Mouse (Mus musculus) embryo, embryonic 10 days (tissue): ENCODE results near the gene Slfn5.
"Not testable (repeated sequence)": the region's sequence is repeated elsewhere in the genome, so short reads cannot be mapped to it uniquely, and the experiment has no call there.

Experiments
- DNase-seq: peaks from one replicate; pipeline ENCODE4 v3.0.0-alpha.2; 2015; ENCODE audit warnings: low spot score

Slfn5 gene

DNA sequence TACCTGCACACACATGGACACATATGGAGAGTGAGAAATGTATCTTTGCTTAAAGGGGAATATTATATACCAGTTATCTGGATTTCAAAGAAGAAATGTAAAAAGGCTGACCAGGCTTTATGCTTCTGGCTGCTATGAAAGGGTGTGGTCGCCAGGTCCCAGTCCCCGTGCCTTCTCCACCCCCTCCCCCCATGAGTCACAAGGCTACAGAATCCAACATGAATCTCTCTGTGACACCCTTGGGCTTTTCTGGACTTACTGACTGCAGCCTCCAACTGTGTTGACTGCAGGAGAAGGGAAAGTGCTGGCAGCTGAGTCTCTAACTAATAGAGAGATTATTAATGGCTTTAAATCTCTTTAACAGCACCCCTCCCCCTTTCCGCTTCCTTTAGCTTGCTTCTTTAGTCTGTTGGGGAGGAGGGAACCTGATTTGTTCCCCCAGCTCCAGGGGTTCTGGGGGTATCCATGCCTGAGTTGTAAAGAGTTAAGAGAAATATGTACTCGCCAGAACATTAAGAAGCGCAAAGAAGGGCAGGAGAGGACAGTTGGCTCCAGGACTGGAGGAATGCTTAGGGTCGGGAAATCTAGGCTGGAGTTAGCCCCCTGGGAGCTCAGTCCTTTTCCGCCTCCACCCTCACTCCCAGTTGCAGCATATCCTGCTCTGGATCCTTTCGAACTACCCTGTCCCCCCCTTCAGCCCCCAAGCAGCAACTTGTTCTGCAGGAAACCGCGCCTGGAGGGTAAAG, at the start of gene Slfn5:
Slfn5 (plus strand) TSS at position 614 of the 746 bp plus-strand sequence.
- no peak for DNase-seq

DNA sequence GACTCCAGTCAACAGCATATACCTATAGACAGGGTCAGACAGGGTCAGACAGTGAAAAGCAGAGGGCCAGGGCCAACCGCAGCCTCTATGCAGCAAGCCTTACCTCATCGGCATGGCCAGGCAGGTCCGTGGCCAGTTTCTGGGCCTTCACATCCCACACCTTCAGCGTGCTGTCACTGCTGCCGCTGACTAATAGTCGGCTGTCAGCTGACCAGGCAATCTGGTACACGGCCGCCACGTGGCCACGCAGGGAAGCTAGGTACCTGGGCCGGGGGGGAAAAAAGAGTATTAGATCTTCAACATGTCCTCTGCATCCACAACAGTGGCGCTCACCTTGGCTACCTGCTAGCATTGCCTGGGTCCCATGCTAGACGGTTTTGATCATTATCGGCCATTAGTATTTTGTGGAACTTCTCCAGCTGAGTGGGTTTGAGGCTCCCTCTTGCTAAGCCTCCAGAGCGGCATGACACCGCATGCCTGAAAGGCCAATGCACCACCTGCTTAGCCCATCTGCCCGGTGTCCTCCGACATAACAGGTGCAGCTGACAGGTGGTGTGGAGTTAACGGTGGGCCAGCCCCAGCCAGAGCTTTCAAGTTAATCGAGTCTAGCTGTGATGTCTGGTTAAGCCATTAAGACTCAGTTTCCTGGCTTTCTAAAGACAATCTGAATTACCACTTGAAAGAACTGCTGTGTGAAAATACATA, 49.4 kb upstream of the Slfn5 start:
- DNase-seq = no peak

DNA sequence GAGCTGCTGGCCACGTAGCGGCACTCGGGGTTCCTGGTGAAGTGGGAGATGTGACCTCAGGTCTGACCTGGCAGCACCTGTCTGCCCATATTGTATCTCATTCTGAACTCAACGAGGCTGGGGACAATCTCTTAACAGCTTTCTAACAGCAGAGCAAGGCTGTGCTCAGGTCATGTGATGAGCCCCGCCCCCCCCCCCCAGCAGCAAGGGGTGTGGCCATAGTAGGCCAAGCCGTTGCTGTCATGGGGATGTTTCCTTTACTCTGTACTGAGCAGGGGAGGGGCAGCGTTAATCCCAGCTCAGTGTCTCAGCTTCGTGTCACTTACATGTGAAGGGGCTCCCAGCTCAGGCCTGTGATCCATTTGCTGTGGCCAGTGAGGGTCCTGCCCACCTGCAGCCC, 46.2 kb upstream of the Slfn5 start:
- DNase-seq = no peak

DNA sequence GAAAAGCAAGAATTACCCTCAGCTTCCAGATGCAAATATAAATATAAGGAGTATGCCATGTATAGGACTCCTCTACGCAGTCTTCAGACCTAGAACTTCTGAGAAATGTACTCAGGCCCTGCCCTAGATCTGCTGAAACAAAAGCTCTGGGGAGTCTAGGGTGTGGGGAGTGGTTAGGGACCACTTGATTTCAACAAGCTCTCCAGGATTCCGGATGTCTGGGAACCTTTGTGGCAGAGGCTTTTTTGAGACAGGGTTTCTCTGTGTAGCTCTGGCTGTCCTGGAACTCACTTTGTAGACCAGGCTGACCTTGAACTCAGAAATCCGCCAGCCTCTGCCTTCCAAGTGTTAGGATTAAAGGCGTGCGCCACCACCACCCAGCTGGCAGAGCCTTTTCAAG, 45.3 kb upstream of the Slfn5 start:
- DNase-seq = no peak

DNA sequence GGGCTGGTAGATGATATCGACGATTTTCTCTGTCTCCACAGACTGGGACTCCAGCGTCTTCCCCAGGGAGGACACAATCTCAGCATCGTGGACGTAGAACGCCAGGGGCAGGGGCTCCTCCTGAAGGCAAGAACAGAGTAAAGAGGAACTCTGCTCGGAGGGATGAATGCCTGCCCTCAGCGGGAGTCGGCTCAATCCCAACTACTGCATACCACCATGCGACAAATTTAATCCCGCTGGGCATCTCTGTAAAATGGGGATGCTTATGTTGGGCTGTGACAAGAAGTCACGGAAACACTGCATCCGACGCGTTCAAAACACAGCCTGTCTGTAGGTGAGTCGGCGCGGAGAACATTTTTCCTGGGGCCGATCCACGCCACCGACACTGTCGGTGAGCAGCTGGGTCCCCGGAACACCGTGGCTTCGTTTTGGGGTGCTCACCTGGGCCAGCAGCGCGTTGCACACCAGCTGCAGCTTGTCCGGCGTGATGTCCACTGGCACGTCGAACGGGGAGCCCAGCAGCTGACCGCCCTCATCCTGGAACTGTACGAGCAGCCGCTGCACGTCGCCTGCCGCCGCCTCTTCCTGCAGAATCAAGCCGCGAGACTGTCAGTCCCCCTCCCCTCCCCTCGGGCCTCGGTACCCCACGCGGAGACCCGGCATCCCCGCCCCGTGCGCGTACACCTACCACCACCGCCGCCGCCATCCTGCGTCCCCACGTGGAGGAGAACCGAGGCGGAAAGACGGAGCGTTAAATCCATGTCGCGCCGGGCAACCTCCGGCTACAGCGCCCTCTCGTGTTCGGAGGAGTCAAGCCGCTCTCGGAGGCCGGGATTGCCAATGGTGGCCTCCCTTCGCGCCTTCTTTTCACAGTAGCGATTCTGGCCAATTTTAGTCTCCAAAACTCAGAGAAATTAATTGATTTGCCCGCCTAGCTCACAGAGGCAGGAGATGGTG, 43.2 kb upstream of the Slfn5 start, which contains the start of gene Nle1:
Nle1 (minus strand) TSS at position 761 of the 957 bp plus-strand sequence.
- peak; percentile 96 for DNase-seq

DNA sequence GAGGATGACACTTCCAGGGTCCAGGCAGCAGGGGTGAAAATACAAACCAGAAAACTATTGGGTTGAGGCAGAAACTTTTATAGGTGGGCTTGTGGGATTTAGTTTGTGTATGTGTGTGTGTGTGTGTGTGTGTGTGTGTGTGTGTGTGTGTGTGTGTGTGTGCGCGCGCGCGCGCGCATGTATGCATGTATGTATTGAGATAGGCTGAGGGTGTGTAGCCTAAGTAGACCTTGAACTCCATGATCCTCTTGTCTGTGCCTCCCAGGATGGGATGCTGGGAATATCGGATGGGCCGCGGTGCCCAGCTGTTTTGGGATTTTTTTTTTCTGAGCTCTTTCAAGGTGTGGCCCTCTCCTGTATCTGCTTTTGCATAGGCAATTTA, 42.5 kb upstream of the Slfn5 start:
- DNase-seq = no peak

DNA sequence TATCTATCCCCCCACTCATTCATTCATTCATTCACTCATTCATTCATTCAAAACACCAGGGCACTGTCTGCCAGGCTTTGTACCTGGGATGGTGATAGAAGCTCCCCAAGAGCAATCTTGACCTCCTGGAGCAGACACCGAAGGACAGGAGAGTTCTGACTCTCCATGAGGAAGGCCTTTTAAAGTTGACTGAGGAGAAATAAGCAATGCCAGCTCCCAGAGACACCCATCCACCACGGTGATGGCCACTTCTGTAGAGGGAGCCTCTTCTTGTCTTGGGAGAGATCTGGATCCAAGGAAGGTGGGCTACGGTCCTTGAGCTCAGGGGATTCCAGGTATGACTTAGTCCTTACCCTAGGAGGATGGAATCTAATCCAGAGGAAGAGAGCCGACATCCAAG, 40.9 kb upstream of the Slfn5 start, which contains the start of gene Unc45b:
Unc45b (plus strand) TSS at position 301 of the 400 bp plus-strand sequence.
- no peak for DNase-seq

DNA sequence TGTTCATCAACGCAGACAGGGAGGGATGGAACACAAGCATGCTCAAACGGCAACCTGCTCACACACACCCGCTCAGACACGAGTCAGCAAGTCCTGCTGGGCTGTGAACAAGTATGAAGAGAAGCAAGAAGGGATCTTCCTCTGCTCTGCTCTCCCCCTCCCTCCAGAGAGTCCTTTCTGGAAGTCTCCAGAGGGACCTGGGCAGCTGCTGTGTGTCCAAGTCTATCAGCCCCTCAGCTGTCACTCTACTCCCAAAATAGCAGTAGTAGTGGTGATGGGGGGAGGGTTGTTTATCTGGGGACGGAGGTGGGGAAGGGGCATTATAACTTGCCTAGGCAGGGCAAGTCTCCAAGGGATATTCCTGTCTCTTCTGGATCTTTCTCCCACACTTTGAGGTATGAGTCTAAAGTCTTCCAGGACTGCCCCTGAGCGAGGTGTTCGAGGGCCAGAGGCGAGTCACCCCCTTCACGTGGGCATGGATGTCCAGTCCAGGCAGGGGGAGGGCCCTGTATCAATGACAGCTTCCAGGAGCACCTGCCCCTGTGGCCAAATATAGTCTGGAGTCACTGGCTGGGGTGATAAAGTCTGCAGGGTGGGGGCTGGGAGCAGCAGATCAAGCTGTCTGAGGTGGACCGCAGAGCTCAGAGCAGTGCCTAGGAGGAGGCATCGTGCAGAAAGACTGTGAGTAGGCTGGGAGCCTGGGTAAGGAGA, 40.3 kb upstream of the Slfn5 start:
- DNase-seq = no peak

DNA sequence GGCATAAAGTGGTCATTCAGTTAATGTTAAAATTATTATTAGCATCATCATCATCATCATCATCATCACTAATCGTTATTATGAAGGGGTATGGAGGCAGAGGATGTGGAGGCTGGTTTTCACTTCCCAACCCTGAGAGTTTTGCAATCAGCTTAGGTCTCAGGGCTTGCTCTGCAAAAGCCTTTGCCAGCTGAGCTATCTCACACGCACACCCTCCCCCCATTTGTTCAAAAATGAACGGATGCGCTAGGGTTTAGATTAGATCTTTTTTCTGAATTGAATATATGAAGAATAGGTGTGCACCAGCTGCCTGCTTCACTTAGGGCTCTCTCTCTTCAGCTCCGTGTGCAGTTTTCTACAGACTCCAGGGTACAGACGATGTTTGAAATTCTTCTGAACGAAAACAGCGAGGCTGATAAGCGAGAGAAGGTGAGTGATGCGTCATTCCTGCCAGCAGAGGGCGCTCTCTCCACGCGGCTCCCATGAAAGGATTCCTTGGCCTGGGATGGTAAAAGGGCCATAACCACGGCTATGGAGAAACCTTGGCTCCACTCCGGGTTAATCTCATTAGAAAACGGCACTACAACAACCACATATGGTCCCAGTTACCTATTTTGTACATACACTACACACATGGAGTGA, 36.3 kb upstream of the Slfn5 start:
- DNase-seq = peak; percentile 93

DNA sequence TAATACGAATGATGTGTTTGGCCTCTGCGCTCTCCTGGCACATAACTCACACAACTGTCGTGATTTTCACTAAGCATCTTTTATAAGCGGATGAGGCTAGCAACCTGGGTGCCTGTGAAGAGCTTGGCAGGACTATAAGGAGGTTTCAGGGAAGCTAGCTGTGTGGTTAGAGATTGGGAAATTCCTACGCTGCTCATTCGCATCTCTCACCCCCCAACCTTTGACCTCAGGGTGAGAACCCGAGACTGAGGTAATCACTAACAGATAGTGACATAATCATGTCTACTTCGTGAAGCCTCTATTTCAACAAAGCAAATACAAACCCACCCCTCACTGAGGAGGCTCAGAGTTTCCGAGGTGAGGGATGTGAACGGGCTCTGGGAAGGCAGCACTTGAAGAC, 30.4 kb upstream of the Slfn5 start:
- DNase-seq = no peak

DNA sequence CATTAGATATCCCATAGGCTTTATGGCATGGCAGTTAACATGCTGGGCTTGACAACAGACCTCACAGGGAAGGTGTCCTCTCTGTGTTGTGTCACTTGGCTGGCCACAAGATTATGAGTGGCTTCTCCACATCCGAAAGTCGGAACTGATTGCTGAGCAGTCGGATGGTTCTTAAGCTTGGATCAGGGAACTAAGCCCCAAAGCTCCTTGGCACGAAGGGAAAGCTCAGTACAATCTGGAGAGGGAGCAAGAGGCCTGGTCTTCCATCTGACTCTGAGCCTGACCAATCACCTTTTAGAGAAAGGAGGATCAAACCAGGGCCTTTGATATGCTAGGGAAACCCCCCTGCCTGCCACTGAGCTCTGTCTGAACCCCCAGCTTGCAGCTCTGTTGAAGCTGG, 29.5 kb upstream of the Slfn5 start:
- no peak for DNase-seq

DNA sequence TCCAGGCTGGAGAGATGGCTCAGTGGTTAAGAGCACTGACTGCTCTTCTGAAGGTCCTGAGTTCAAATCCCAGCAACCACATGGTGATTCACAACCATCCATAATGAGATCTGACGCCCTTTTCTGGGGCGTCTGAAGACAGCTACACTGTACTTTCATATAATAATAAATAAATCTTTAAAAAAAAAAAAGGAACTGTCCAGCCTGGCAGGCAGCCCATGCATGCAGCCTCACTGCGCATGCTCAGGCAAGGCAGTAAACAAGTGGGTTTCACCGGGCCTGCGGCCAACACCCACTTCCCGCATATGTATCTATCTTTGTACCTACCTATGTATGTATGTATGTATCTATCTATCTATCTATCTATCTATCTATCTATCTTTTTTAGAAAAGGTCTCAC, 27.2 kb upstream of the Slfn5 start:
- DNase-seq = not testable (repeated sequence)

DNA sequence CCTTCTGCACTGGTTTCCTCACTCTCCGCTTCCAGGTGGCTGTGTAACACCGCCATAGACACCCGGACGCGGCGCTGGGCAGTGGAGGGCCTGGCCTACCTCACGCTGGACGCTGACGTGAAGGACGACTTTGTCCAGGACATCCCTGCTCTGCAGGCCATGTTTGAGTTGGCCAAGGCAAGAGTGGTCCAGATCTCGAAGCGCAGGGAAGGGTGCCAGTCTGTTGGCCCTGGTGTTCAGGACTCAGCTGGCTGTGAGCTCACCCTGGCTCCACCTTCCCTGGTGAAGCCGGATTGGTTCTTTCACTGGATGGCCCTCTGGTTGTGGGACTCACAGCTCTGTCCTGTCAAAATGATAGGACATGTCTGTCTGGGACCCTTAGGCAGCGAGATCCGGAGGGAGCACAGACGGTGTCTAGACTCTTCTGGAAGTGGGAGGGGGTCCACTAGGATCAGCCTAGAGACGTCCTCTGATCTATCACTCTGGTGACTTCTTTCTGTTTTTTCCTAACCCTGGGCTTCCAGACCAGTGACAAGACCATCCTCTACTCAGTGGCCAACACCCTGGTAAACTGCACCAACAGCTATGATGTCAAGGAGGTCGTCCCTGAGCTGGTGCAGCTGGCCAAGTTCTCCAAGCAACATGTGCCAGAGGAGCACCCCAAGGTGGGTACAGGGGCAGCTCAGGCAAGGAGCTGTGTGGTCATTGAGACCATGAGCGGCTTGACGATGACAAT, 22.1 kb upstream of the Slfn5 start:
- no peak for DNase-seq

DNA sequence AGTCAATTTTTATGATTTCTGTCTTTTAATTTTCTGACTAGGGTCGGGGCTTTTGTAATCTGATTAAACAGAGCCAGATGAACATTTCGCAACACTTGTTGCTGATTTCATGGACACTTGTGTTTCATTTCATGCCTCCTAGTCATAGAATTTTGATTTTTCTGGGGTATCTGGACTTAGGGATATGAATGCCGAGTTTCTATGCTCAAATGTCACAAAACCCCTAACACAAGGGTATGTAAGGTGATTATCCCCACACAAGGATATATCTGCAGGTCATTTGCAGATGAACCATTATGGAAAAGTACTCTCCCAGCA, 21.6 kb upstream of the Slfn5 start:
- no peak for DNase-seq

DNA sequence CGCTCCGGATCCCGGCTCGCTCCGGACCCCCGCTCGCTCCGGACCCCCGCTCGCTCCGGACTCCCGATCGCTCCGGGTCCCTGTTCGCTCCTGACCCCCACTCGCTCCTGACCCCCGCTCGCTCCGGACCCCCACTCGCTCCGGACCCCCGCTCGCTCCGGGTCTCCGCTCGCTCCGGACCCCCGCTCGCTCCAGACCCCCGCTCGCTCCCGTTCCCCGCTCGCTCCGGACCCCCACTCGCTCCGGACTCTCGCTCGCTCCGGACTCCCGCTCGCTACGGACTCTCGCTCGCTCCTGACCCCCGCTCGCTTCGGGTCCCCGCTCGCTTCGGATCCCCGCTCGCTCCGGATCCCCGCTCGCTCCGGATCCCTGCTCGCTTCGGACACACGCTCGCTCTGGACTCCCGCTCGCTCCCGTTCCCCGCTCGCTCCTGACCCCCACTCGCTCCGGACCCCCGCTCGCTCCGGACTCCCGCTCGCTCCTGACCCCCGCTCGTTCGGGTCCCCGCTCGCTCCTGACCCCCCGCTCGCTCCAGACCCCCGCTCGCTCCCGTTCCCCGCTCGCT, 20.7 kb upstream of the Slfn5 start:
- not testable (repeated sequence) for DNase-seq

DNA sequence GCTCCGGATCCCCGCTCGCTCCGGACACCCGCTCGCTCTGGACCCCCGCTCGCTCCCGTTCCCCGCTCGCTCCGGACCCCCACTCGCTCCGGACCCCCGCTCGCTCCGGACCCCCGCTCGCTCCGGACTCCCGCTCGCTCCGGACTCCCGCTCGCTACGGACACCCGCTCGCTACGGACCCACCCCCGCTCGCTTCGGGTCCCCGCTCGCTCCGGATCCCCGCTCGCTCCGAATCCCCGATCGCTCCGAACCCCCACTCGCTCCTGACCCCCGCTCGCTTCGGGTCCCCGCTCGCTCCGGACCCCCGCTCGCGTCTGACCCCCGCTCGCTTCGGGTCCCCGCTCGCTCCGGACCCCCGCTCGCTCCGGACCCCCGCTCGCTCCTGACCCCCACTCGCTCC, 20.0 kb upstream of the Slfn5 start:
- DNase-seq = not testable (repeated sequence)

DNA sequence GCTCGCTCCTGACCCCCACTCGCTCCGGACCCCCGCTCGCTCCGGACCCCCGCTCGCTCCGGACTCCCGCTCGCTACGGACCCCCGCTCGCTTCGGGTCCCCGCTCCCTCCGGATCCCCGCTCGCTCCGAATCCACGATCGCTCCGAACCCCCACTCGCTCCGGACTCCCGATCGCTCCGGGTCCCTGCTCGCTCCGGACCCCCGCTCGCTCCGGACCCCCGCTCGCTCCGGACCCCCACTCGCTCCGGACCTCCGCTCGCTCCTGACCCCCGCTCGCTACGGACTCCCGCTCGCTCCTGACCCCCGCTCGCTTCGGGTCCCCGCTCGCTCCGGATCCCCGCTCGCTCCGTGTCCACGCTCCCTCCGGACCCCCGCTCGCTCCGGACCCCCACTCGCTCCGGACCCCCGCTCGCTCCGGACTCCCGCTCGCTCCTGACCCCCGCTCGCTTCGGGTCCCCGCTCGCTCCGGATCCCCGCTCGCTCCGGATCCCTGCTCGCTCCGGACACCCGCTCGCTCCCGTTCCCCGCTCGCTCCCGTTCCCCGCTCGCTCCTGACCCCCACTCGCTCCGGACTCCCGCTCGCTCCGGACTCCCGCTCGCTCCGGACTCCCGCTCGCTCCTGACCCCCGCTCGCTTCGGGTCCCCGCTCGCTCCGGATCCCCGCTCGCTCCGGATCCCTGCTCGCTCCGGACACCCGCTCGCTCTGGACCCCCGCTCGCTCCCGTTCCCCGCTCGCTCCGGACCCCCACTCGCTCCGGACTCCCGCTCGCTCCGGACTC, 19.3 kb upstream of the Slfn5 start:
- DNase-seq = not testable (repeated sequence)

DNA sequence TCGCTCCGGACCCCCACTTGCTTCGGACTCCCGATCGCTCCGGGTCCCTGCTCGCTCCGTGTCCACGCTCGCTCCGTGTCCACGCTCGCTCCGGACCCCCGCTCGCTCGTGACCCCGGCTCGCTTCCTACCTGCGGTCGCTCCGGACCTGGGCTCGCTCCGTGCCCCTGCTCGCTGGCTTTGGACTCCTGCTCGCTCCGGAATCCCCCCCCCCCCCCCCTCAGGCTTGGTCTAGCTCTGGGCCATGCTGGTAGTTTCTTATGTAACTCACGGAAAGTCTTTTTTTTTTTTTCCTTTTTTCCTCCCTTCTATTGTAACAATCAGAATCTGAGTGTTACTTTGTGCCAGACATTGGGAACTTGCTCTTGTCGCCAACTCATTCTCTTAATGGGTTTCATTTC, 18.0 kb upstream of the Slfn5 start:
- DNase-seq = no peak

DNA sequence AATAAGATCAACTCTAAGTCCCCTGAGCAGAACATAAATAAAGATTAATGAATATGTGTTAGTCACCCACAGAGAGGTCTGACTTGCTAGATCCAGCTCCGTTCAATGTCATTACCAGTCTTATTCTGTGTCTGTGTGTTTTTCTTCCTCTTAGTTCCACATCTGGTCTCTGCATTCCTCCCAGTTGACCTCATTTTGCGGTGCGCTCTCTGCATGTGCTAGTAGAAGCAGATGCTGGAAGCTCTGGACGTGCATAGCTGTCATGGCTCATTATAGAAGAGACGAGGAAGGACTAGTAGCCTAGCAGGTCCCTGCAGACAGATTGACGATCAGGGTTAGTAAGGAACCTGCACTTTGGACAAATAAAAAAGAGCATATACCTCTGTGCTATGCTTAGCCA, 7.8 kb upstream of the Slfn5 start:
- DNase-seq = peak; percentile 41

DNA sequence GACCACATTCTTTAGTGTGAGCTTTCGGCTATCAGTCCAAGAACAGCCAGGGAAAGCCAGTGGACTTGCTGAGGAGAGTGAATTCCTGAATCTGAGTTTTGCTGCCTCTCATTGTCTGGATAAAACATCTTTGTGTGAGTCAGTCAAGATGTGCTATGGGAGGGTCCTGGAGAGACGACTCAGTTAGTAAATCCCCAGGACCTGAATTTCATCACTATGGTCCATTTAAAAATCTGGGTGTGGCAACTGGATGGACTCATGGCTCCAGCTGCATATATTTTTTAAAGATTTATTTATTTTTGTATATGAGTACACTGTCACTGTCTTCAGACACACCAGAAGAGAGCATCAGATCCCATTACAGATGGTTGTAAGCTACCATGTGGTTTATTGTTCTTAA, 5.5 kb upstream of the Slfn5 start:
- no peak for DNase-seq
